Mouse (Mus musculus) layer of hippocampus, postnatal 14 days (tissue): Measurements from ENCODE around the gene Dmrtc2. TPM values are rescaled to one million over a fixed set of nuclear protein-coding genes. Genes with fewer than 3 reads are reported as not detected.
"Not testable (repeated sequence)": the region's sequence is repeated elsewhere in the genome, so short reads cannot be mapped to it uniquely, and the experiment has no call there.

Source experiments
- DNase-seq, 2 experiments: peaks; one replicate each; pipeline ENCODE4 v3.0.0; 2021 to 2022; ENCODE audit warnings: low spot score in 2 of 2, mixed read lengths in 1 of 2
- total RNA-seq, 2 experiments: library from RNA; stranded (reverse); gene quantifications; 2 replicates each; pipeline ENCODE4 v1.2.3; 2021

The Dmrtc2 gene
- total RNA-seq, 2 experiments from 2014 or later = not detected

DNA sequence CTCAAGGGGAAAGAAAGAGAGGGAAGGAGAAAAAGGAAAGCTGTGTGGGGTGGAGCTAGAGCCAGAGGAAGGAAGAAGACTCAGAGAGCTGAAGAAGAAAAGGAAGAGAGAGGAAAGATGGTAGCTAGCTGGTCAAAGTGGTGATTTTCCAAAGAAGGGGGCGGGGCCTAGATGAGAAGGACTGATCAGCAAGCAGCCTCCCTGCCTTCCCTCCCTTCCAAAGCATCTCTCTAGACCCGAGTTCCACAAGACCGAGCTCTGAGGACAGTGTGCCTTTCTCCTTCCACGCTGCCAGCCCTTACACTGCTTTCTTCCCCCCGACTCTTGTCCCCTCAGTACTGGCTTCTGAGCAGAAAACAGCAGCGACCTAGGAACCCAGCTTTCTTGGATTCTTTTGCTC lies 5.7 kb upstream of the Dmrtc2 start:
- no peak for DNase-seq

DNA sequence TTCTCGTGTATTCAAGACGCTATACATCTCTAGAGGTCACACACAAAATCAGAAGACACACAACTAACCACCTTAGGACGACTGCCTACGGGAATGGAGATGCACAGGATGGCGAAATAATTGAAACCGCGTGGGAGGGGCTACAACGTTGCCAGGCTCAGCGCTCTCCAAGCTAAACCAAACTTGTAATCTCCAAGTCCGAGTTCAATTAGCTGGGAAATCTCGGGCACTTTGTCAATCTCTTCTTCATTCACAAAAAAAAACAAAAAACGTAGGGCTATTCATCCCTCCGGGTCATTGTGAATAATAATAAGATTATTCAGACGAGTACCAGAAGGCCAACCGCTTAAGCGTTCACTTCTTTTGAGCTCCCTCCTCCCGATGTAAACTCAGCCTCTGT lies 777 bp upstream of the Dmrtc2 start:
- DNase-seq = no peak

DNA sequence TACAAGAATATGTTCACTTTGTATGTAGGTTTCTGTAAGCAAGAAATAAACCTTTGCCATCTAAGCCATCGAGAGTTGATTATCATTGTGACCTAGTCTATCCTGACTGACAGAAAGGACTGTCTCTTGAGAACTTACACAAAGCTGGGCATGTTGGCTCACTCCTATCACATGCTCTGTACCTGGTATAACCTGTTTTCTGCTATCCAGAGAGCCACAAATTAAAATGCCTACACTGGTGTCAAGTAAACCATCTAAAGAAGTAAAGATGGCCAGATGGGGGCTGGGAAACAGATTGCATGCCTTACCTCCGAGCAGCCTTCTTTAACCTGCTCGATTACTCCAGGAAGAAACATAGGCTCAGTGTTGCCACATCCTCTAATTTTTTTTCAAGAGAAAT lies 7.7 kb downstream of the Dmrtc2 start:
- DNase-seq = no peak

DNA sequence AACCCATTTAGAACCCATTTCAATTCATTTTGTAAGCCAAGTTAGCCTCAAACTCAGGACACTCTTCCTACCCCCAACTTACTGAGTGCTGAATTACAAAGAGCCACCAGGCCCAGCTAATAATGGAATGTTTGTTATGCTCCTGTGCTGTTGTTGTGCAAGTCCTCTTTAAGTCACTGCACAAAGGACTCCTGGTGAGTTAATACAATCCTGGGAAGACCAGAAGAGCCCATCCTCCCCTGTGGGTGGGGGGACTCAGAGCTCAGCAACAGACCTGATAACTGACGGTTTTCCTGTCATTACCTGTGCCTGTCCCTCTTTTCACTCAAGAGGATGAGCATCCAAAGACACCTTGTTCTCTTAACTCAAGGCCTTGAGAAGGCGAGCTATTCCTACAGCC lies 9.8 kb downstream of the Dmrtc2 start:
- DNase-seq = no peak

DNA sequence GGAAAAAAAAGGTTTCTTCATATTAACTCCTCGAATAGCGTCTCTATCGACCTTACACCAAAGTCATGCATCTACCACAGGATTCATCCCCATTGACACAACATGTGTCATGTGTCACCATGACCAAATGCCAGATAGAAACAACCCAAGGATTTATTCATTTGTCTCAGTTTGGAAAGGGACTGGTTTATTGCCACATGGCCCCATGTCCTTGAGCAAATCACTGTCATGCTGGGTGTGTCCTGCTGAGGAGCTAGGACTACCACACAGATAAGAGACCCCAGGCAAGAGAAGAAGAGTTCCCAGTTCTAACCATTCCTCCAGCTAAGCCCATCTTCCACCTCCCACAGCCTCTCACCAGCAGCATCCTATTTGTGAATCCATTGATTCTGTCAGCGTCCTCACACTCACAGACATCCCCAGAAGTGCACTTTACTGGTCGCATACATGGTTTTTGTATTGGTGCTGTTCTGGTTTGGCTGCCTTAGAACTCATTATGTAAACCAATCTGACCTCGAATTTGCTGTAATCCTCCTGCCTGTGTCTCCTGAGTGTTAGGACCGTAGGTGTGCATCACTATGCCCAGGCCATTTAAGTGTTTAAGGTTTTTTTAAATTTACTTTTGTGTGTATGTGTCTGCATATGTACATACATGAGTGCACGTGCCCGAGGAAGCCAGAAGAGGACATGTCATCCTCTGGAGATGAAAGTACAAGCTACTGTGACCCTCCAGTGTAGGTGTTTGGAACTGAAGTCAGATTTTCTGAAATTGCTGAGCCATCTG lies 12.8 kb downstream of the Dmrtc2 start:
- no peak for DNase-seq

DNA sequence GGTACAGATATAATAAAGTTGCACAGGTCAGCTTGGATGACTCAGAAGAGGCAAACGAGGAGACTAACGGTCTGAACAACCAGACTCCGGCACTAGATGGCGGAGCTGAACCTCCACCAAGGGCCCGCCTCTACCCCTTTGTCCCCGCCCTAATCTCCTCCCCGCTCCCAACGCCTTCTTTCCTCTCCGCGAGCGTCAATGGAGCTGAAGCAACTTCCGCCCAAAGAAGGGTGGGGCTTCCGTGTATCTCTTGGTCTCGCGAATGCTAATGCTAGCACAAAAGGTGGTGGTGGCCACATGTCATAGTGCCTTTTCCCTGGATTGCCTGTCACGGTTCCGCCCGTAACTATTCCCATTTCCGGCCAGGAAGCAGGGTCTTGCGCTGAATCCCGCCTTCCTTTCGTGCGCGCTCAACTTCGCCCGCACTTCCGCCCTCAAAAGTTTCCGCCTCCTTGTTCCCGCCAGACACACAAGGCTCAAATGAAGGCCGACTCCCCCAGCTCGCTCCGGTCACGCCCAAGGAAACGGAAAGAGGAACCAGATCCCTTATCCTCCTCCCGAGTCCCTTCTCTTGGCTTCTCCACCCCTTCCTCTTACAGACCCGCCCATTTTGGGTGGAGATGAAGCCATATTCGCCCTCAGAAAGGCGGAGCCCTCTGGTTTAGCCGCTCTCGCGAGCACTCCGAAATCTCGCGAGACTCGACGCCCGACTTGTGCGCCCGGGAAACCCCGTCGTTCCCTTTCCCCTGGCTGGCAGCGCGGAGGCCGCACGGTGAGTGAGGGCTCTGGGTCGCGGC lies 14.2 kb downstream of the Dmrtc2 start, which contains the start of gene Rps19:
TSS of gene Rps19 (plus strand) at position 476 of the 797 bp plus-strand sequence.
- DNase-seq = peak; percentile 96 to 99

DNA sequence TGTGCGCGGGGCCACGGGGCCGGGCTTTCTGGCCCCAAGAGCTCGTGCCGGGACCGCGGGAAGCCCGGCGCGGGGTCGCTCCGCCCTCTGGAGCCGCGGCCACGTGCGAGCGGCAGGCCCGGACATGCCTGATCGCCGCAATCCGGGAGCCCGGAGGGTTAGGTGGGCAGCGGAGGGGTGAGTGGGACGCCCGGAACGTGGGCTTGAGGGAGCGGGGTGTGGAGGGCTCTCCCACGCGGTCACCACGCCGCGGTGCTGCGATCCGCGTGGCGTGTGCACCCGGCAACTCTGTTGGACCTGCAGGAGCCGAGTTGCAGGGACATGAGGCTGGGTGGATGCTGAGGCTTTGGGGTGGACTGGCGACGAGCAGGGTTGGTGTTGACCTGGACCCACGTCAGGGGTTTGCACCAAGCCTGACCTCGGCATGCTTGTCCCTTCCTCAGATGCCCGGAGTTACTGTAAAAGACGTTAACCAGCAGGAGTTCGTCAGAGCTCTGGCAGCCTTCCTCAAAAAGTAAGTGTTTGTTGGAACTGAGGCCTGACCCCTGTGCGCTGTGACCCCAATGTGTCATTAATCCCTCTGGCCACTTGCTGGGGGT lies 14.9 kb downstream of the Dmrtc2 start:
- no peak for DNase-seq

DNA sequence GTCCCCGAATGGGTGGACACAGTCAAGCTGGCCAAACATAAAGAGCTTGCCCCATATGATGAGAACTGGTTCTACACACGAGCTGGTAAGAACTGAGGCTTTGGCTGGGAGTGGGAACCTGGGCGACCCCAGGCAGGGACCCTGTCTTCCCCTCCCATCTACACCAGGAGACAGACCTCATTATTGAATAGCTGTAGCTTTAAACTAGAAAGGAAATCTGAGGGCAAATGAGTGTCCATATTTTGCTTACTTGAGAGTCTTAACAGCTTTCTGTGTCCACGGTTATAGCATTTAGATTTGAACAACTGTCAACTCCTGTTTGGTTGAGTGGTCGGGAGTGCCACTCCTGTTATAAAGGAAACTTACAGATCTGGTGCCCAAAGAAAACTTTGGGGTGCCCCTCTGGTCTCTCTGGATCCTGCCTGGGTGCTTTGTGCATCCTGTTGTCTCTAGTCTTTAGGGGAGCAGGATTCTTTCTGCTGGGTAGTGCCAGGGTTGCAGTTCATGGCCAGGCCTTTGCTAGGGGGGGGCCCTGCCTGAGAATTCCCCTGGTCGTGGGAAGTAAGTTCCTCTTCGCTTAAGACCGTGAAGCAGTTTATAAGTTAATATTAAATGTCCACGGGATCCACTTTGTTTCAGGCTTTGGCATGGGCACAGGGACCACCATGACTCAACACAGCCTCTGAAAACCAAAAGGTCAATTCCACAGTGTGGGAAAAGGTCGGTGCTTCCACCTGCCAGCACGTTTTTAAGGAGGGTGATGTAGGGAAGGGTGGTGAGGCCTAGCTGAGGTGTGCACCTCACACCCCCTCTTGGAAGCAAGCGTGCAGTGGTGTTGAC lies 15.8 kb downstream of the Dmrtc2 start:
- no peak for DNase-seq

DNA sequence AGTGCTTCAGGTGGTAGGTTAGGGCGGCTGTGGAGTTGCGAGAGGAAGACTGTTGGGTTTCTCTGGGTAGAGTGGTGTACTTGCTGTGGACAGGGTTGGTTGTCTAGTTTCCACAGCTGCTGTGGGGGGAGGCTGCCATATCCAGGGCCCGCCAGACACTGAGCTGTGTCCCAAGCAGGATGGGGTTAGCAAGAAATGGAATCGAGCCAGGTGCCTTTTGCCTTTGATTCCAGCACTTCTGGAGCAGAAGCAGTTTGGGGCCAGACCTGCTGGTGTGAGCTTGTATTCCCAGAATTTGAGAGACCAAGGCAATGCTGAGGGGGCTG lies 16.4 kb downstream of the Dmrtc2 start:
- no peak for DNase-seq

DNA sequence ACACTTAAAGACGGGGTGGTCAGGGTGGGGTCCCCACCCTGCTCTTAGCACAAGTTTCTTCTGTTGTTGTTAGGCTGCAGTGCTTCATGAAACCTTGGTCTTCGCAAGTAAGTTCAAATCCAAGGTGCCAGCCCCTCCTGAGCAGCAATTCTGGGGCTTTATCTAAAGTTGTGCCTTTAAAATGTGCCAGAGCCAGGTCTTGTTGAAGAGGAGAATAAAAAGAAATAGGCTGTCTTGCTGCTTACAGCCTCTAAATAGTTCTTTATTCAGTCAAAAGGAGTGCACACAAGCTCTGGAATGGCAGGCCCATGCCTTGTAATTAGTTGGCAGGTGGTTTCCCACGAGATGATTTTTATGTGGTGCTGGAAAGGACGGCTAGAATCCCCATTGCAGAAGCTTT lies 17.2 kb downstream of the Dmrtc2 start:
- no peak for DNase-seq

DNA sequence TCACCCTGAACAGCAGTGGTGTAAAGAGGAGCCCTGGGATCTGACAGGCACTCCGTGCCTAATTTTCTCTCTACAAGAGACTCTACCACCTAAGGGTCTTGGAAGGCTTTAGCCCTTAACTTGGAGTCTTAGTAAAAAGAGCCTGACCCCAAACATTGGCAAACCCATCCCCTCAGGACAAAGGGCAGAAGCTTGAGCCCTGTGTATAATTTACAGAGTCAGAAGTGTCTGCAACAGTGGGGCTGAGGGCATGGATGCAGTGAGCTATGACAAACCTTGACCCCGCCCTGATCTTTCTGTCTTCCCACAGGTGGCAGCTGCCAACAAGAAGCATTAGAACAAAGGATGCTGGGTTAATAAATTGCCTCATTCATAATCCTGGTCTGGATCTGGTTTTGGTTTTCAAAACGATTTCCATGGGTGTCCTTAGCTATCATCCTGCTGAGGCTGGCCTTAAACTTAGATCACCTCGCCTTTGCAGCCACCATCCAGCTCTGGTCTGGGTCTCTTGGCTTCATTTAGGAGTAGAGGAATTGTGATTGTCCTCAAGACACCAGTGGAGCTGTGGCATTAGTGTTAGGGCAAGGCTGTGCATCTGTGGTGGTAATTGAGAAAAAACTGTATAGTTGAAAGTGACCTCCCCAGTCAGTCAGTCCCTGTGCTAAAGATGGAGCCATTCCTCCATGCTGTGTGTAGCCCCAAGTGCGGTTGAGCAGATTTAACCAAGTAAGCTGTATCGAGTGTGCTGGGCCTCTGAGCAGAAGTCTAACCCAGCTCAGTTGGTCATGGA lies 19.8 kb downstream of the Dmrtc2 start:
- DNase-seq = no peak

DNA sequence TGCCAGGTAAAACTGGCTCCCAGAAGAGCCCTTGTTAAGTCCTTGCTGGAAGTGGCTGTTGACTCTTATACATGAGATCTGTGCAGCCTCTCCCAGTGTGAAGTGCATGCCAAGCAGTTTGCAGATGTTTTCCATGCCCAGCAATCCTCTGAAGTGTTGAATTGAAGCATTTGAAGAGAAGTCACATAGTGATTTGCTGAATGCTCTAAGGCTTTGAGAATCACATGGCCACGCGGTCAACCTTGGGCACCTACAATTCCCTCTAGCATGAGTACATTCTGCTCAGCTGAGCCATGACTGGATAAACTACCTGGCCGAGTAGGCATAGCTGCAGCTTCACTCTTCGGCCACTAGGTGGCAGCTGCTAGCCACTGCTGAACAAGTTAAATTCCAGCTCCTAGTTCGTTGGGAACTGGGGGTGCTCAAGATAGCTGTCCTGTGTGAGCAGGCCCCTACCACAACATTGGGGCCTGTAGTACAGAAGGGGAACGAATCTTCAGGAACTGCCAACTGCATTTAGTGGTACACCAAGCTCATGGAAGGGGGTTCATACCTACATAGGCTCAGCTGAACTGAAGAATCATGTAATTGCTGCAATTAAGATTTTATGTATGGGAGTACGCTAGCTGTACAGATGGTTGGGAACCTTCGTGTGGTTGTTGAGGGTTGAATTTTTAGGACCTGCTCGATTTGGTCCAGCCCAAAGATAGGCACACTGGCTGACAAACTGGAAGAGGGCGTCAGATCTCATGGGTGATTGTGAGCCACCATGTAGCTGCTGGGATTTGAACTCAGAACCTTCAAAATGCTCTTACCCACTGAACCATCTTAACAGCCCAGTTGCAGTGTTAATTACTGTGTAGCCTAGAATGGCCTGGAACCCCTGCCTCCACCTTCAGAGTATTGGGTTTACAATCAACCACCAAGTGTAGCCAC lies 20.7 kb downstream of the Dmrtc2 start:
- peak; percentile 74 to 77 for DNase-seq

DNA sequence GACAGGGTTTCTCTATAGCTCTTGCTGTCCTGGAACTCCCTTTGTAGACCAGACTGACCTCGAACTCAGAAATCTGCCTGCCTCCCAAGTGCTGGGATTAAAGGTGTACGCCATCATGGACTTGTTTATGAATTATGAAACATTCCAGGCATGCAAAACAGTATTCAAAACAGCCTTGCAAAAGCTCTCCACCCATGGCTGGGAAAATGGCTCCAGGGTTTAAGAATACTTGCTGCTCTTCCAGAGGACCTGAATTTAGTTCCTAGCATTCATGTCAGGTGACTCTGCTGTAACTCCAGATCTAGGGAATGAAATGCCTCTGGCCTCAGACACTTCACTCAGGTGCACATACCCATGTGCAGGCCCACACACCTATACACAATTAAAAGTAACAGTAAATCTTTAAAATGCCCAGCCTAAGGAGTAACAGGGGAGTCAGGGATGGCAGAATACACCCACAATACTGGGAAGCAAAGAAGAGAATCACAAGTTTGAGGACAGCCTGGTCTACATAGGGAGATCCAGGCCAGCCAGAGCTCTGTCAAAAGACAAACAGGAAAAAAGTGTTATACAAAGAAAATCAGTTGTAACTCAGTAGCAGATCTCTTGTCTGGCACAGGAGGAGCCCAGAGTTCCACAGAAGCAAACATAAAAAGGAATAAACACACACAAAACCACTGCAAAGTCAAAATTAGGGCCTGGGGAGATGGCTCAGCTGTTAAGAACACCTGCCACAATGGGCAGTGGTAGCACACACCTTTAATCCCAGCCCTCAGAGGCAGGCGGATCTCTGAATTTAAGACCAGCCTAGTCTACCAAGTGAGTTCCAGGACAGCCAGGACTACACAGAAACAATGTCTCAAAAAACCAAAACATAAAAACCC lies 21.6 kb downstream of the Dmrtc2 start:
- DNase-seq = no peak

DNA sequence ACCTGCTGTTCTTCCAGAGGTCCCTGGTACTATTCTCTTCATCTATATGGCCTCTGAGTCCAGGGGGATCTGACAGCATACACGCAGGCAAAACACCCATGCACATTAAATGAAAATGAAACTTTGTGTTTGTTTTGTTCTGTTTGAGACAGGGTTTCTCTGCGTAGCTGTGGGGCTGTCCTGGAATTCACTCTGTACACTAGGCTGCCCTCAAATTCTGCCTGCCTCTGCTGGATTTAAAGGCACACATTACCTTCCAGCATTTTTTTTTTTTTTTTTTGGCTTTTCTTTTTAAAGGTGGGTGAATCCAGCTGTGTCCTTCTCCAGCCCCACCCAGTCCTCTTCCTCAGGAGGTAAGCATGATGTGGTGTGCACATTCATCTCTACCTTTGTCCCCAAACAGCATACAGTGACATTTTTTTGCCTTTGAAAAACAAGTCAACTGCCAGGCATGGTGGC lies 22.3 kb downstream of the Dmrtc2 start:
- no peak for DNase-seq

DNA sequence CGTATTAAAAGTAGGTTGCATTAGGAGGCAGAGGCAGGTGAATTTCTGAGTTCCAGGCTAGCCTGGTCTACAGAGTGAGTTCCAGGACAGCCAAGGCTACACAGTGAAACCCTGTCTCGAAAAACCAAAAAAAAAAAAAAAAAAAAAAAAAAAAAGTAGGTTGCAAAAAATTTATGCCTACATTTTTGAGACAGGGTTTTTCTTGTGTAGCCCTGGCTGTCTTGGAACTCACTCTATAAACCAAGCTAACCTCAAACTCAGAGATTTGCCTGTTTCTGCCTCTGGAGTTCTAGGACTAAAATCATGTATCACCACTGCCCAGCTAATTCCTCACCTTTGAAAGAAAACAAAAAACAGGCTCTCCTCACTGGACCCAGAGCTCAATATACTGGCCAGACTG lies 25.9 kb downstream of the Dmrtc2 start:
- not testable (repeated sequence) for DNase-seq

DNA sequence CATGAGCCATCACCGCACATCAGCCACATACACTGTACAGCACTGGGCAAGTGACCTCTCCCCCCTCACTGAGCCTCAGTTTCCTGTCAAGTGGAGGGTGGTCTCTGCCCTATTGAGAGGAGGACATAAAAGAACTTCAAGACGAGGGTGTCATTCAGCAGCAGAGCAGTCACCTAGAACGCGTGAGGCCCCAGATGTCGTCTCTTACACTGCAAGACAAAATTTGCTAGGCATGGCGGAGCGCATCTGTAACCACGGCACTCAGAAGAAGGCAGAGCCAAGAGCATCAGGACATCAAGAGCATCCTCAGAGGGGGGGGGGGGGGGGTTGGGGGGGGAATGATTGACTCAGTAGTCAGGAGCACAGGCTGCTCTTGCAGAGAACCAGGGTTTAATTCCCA lies 26.4 kb downstream of the Dmrtc2 start:
- DNase-seq = no peak

DNA sequence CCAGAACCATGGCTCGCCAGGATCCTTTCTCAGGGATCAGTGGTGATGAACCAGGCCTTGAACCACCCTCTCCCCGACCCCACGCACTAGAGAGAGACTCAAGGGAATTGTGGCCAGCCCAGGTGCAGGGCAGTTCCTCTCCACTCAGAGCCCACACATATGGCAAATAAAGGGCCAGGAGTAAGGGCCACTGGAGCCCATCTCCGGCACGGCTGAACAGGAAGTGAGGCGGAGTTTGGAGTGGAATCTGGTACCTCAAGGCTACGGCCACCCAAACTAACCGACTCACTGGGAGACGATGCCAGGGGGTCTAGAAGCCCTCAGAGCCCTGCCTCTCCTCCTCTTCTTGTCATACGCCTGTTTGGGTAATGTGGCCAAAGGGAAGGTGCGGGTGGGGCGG lies 27.4 kb downstream of the Dmrtc2 start, which contains the start of gene Cd79a:
TSS of gene Cd79a (plus strand) at position 158 of the 400 bp plus-strand sequence.
- no peak for DNase-seq

DNA sequence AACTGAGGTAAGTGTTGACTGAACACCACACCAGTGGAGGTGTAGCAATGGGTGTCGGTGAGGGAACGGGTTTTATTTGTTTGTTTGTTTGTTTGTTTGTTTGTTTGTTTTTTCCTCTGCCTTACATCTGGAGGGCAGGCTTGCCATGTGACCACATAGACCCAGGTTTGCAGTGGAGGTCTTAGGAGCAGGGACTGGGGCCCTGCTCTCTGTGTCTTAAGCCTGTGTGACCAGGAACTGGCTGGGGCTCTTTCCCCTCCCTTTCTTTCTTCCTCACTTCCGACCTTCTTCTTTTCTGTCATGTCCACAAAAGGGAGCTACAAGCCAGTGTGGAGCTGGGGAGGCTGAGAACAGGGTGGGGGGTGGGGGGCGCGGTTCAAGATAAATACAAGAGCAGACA lies 28.1 kb downstream of the Dmrtc2 start:
- no peak for DNase-seq
